Mouse (Mus musculus) ES-E14 (cell line): ENCODE measurements at regions not wholly inside any gene's neighbourhood (a gene's known extent, or its start where the extent isn't known, plus 50 kb on each side); places are given as distances from the start of the nearest gene placed in this dataset.

Source experiments
- MAFK ChIP-seq: IDR thresholded peaks from 2 replicates; pipeline ENCODE4 v1.6.1; 2014; ENCODE audit warnings: mild to moderate bottlenecking, low read depth, low read length, inconsistent platforms; ENCODE audit not compliant: insufficient read depth
- ZC3H11A ChIP-seq: IDR thresholded peaks from 2 replicates; pipeline ENCODE4 v1.6.1; 2012; ENCODE audit warnings: low read depth, mild to moderate bottlenecking, inconsistent platforms, low read length, borderline replicate concordance
- ZNF384 ChIP-seq: IDR thresholded peaks from 2 replicates; pipeline ENCODE4 v1.6.1; 2012; ENCODE audit warnings: low read depth, low read length, inconsistent platforms

DNA sequence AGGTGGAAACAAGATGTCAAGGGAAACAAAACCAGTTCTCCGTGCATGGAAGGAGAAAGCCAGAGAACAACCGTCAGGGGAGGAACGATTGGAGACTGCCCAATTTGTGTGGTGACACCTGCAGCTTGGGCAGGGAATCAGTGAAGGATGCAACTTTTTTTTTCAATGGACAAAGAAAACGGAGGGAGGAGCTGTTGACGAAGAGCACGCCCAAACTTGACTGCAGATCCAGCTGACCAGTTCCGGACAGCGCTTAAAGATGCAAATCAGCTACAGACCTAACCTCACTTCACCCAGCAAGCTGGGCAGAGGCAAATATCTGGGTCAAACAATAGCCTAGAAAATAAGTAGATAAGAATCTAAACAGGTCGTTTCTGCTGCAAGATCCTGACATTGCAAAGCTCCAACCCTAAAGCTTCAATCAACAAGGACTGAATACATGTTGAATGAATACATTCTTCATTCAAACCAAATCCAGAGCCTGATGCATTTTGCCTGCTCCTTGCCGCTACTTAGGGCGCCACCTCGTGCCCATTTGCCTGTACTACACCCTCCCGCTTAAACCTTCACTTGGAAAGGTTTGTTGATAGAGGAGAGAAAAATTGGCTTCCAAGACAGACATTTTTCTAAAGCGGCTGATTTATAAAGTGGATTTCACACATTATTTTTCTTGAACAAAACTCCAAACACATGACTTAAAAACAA lies 136.2 kb downstream of the Katnal1 start:
- peak; percentile 33; the same call in 1 of the 2 replicates for TF ChIP-seq ZNF384
- peak; percentile 70; the same call in 1 of the 2 replicates for TF ChIP-seq ZC3H11A
- TF ChIP-seq MAFK: no peak
